ENCODE assay signal across 17 mouse cellular contexts in genomic region chr10:28105247-28105646, GRCm38 (mm10). TPM values are rescaled to one million over a fixed set of nuclear protein-coding genes. Genes with fewer than 3 reads are reported as not detected.
DNase-seq lines count a peak whose midpoint lies in the region; ATAC-seq and TF ChIP-seq lines count a peak whose summit lies in the region.
"Had no signal": no experiment of that assay in that cellular context is flagged by ENCODE, and none has a peak within 500 bp of the region (broad histone marks: within the 10 kb centered on the region; RNA-seq: fewer than 3 reads in every experiment).

No protein-coding gene starts in this region.

- ATAC-seq in heart, postnatal 0 days (ENCODE audit: insufficient read depth, low read depth) = no peak
- ATAC-seq in midbrain, embryonic 15.5 days (replicated peaks) = no peak
- ATAC-seq: midbrain, embryonic 16.5 days had no signal

- H3K36me3 ChIP-seq in heart, postnatal 0 days (replicated peaks; ENCODE audit: control insufficient read depth, insufficient read depth, low read length) = no peaks in the 10 kb centered on the region
- H3K36me3 ChIP-seq in small intestine, adult 2 months (ENCODE audit: control insufficient read depth, insufficient read depth, low read length) = no peaks in the 10 kb centered on the region
- no peaks in the 10 kb centered on the region for H3K36me3 ChIP-seq in midbrain, embryonic 15.5 days (replicated peaks)

- peaks cover 10% of the 10 kb centered on the region; the same call in 1 of the 2 replicates for H3K4me1 ChIP-seq in heart, postnatal 0 days (ENCODE audit: control insufficient read depth, insufficient read depth)
- peaks cover 11% of the 10 kb centered on the region; the same call in 1 of the 2 replicates for H3K4me1 ChIP-seq in small intestine, adult 2 months (ENCODE audit: control insufficient read depth, insufficient read depth, insufficient read length, low read length)
- H3K4me1 ChIP-seq in midbrain, embryonic 15.5 days = no peaks in the 10 kb centered on the region

- TF ChIP-seq CTCF in heart, postnatal 0 days (IDR thresholded peaks at IDR 0.05; ENCODE audit: low read depth) = no peak
- no peak for TF ChIP-seq CTCF in small intestine, adult 2 months (IDR thresholded peaks at IDR 0.05; ENCODE audit: extremely low read depth, insufficient read length, insufficient replicate concordance, low read depth, low read length)

- no peaks in the 10 kb centered on the region for H3K9me3 ChIP-seq in heart, postnatal 0 days (replicated peaks; ENCODE audit: control insufficient read depth, low read length)
- no peaks in the 10 kb centered on the region for H3K9me3 ChIP-seq in midbrain, embryonic 15.5 days

- H3K4me3 ChIP-seq in heart, postnatal 0 days (ENCODE audit: low read depth, low read length) = no peak overlapping the region
- H3K4me3 ChIP-seq in small intestine, adult 2 months (ENCODE audit: low read depth, low read length) = no peak overlapping the region
- H3K4me3 ChIP-seq in midbrain, embryonic 15.5 days = no peak overlapping the region

- H3K4me2 ChIP-seq in heart, postnatal 0 days (ENCODE audit: low read depth, low read length) = no peak overlapping the region
- H3K4me2 ChIP-seq in midbrain, embryonic 15.5 days = no peak overlapping the region
- H3K4me2 ChIP-seq: heart, embryonic 11.5 days; hindbrain, embryonic 14.5 days had no signal

- no peak for TF ChIP-seq EP300 in heart, postnatal 0 days (IDR thresholded peaks at IDR 0.05; ENCODE audit: low read depth)

- H3K27ac ChIP-seq in heart, postnatal 0 days (ENCODE audit: low read depth) = no peak overlapping the region
- H3K27ac ChIP-seq in small intestine, adult 2 months (ENCODE audit: insufficient read depth, low read depth, low read length) = peak overlapping the region; percentile 17; the same call in 1 of the 2 replicates
- no peak overlapping the region for H3K27ac ChIP-seq in midbrain, embryonic 15.5 days
- H3K27ac ChIP-seq: hindbrain, embryonic 14.5 days; macrophage had no signal

- no peak for TF ChIP-seq POLR2A in small intestine, adult 2 months (IDR thresholded peaks at IDR 0.05; ENCODE audit: low read depth, low read length)

- H3K27me3 ChIP-seq in heart, postnatal 0 days (ENCODE audit: control insufficient read depth, insufficient read depth, low read length) = no peaks in the 10 kb centered on the region
- no peaks in the 10 kb centered on the region for H3K27me3 ChIP-seq in small intestine, adult 2 months (ENCODE audit: control insufficient read depth, insufficient read depth, low read length)
- no peaks in the 10 kb centered on the region for H3K27me3 ChIP-seq in midbrain, embryonic 15.5 days (replicated peaks)

- 72% methylated on average over 6 of the region's 6 CpGs for WGBS in heart, postnatal 0 days
- WGBS in small intestine, adult 2 months = 32% methylated on average over 6 of the region's 6 CpGs
- WGBS in midbrain, embryonic 15.5 days = 89% methylated on average over 6 of the region's 6 CpGs

- peak; percentile 14 for DNase-seq in heart, postnatal 0 days (ENCODE audit: low spot score)
- DNase-seq in heart, postnatal 4 days = no peak
- DNase-seq in kidney, adult 11 months = peak; percentile 91
- DNase-seq in kidney, postnatal 10 days = peak; percentile 73
- no peak for DNase-seq in testis, postnatal 14 days (ENCODE audit: low spot score)
- DNase-seq in cerebellum, postnatal 25 days = no peak
- DNase-seq: cerebellum, adult 9-11 months; layer of hippocampus, adult 9-11 months; left cerebral cortex, postnatal 4 days; retina, postnatal 1 day; thymus, postnatal 14 days had no signal

- H3K9ac ChIP-seq in heart, postnatal 0 days (replicated peaks; ENCODE audit: low read depth, low read length) = no peak overlapping the region
- no peak overlapping the region for H3K9ac ChIP-seq in midbrain, embryonic 15.5 days
- H3K9ac ChIP-seq: hindbrain, embryonic 14.5 days had no signal

RNA-seq across cellular contexts. Expression of gene Ptprk, which starts 30.6 kb away (rescaled TPM):
- total RNA-seq in heart, postnatal 0 days (2014; rRNA removed; ENCODE audit: low replicate concordance) = 65.8 and 70.3 TPM in 2 replicates
- polyA plus RNA-seq in heart, postnatal 0 days (2015; fragmentation: Nextera tagmentation; extraction: Ambion mirVana) = 25.6 and 26.0 TPM in 2 replicates
- total RNA-seq in heart, postnatal 4 days (2021) = 10 to 100 TPM; 63.1 to 64.8 TPM
- polyA plus RNA-seq in small intestine, adult 2 months (2012; rRNA removed) = 5.0 and 11.3 TPM in 2 replicates
- polyA plus RNA-seq in midbrain, embryonic 15.5 days (2015; fragmentation: Nextera tagmentation; extraction: Ambion mirVana) = 32.4 and 33.3 TPM in 2 replicates
- polyA plus RNA-seq: macrophage had no signal

Comparison
In these comparisons a context has a peak if more than half of its experiments do, and no peak if none do; other contexts are left out.
1. DNase-seq: peak in heart, postnatal 0 days (single experiment), kidney, adult 11 months (single experiment) and kidney, postnatal 10 days (single experiment); none in heart, postnatal 4 days (single experiment), testis, postnatal 14 days (single experiment) and cerebellum, postnatal 25 days (0 of 2).